Mouse (Mus musculus) embryo, embryonic 11.5 days (tissue): ENCODE results near the gene B4galt2.

Experiments
- DNase-seq: peaks from one replicate; pipeline ENCODE4 v3.0.0-alpha.2; 2012; ENCODE audit warnings: low read depth, low spot score

Gene B4galt2

DNA sequence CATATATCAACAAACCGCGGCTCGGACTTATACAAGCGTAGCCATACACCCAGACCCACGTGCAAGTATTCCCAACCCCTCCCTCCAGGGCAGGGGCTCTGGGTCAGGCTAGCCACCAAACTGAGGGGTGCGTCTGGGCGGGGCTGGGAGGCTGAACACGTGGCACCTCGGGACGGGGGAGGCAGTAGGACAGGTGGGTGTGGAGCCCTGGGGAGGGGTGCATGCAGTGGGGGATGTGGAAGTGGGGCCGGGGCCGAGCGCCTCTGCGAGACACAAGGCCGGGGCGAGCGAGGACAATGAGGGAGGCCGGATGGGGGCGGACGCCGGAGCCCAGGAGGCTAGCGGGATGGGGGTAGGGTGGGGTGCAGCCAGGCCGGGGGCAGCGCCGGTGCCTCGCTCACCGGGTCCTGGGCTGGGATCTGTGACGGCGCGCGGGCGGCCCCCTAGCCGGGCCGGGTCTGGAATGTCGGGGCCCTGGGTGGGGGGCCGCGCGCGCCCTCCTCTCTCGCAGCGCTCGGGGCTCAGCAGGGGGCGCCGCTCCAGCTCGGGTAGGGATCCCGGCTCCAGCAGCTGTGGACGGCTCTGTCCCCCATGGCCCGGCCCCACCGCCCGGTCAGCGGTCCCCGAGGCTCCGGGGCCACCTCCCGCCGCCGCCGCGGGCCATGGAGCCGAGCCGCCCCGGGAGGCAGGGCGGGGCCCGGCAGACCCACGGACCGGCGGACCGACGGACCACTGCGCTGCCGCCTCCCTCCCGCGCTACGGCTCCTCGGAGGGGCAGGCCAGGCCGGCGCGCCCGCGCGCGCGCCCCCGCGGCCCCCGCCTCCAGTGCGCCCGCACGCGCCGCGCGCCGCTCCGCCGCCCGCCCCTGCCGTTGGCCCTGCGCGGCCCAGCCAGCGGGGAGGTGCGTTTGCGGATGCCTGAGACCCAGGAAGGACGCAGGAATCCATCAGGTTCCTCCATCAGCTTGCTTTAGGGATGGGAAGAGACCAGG, at the start of gene B4galt2:
B4galt2 (minus strand) TSS at position 787 of the 991 bp plus-strand sequence.
- peak; percentile 46 for DNase-seq

DNA sequence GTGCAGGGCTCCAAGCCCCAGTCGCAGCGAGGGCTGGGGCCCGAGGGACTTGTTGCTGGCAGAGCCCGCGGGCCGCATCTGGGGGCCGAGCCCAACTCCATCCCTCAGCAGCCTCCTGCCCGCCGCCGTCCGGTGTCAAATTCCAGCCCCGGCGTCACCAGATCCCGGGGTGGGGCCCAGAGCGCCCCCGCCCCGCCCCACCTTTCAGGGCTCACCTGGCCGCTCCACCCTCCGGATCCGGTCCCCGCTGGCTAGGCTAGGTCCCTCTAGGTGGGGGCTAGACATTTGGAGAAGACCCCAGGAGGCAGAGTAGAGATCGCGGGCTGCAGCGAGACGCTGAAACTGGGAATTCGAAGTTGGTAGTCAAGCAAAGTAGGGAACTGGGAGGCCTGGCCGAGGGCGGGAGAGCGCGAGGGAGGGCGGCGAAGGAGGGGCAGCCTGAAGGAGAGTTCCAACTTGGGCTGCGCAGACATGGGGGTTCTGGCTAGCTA, 46.1 kb upstream of the B4galt2 start, which contains the start of gene Artn:
Artn (minus strand) TSS at position 373 of the 491 bp plus-strand sequence.
- no peak for DNase-seq

DNA sequence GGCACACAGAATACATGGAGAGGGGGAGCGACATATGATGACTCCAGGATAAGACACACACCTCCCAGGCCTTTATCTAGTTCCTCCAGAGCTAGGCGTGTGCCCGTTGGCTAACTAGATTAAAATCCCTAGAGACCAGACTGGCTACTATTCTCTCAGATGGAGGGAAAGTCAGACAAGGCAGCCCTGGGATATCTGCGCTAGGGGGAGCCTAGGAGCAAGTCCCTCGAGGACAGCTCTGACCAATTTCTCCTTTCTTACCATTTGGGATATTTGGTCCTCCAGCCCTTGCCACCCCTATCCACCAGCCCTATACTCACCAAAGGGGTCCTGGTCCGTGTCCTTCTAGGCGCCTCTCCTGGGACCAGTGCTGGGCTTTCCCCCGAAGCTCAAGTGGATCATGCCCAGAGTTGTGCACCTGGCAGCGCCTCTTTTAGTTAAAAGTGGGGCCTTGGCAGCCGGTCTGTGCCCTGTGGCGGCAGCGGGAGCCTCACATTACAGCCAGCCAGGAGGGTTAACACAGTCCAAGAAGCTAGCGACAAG, 45.5 kb upstream of the B4galt2 start:
- no peak for DNase-seq

DNA sequence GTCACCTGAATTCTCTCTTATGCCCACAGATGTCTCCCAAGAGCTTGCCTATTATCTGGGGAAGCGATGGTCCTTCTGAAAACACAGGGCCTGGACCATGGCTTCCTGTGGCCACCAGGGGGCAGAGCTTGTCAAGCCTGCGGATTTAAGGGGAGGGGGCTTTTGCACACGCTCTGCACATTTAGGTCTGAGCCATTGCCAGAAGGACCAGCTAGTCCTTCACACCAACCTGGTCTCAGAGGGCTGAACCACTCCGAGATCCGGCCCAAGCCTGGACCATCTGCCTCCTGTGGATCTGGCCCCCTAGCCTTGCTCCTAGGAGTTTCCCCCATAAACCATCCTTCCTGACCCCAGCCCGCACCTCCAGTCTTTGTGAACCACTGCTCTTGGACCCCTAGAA, 44.9 kb upstream of the B4galt2 start:
- DNase-seq, result peak; percentile 59

DNA sequence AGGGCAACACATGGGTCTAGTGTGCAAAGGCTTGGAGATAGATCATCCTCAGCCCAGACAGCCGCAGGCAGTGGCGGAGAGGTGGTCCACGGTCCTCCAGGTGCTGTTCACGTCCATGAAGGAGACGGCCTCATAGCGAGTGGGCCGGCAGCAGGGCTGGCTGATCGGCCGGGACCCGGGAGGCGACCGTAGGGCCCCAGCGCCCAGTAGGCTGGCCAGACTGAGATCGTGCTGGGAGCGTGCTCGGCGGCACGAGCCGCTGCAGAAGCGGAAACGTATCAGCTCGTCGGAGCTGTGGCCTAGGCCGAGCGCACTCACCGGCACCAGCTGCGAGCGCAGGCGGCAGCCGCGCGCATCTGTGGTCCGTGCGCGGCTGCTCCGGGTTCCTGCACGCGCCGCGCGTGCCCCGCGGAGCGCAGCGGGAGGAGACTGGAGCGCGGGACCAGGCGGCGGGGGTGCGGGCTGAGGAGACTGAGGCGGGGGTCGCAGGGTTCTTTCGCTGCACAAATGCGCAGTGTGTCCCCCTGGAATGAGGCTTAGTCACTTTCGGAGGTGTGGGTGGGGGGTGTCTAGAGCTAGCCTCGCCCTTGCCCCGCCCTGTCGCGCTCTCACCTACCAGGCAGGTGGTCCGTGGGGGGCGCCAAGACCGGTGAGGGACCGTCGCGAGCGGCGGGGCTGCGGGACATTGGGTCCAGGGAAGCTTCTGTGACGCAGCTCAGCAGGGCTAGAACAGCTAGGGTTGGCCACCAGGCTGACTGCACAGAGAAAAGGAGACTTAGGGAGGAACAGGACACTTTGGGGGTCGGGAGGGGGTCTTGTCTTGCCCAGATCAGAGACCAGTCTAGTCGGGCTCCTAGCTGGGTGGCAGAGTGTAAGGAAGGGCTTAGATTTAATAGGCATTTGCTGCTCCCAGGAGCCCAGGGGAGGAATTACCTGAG, 43.5 kb upstream of the B4galt2 start:
- DNase-seq, result no peak

DNA sequence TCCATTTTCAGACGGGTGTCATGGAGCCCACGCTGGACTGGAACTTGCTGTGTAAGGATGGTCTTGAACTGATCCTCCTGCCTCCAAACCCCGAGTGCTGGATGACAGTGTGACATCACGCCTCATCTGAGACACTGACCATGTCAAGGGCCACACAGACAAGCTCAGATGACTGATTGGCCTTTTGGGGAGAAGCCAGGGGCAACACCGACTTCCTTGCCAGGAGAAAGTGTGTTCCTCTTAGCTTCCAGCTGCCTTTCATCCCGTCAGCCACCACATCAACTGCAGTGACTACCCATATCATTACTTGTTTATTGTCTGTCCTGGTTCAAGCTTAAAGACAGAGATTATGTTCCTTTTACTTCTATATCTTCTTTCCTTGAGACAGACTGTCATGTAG, 41.6 kb upstream of the B4galt2 start:
- no peak for DNase-seq

DNA sequence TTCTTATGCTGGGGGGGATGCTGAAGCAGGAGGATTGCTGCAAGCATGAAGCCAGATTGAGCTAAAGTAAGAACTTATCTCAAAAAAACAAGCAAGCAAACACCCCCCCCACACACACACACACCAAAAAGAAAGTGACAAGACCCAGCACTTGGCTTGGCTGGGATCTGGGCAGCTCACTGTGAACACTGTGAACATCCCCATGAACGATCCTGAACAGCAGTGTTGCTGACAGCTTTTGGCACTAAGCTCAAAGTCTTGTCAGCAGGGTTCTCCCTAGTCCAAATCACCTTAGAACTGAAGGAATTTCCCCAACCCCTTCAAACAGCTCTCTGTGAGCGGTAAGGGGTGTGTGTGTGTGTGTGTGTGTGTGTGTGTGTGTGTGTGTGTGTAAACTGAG, 40.2 kb upstream of the B4galt2 start:
- DNase-seq, result no peak

DNA sequence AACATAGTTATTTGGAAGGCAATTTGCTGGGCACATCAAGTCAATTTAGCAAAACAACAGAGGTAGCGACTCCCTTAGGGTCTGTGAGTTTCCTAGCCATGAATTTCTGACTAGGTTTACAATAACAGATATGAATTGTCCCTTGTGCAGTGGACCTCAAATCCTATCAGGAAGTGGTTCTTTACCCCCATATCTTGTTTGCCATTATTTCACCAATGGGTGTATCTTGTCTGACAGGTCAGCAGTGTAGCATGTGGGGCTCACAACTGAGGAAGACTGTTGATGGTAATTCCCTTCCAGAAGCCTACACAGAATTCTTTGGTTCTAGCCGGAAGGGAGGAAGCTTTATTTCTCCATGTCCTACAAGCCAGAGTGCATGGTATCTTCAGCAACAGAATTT, 38.1 kb upstream of the B4galt2 start:
- DNase-seq, result no peak

DNA sequence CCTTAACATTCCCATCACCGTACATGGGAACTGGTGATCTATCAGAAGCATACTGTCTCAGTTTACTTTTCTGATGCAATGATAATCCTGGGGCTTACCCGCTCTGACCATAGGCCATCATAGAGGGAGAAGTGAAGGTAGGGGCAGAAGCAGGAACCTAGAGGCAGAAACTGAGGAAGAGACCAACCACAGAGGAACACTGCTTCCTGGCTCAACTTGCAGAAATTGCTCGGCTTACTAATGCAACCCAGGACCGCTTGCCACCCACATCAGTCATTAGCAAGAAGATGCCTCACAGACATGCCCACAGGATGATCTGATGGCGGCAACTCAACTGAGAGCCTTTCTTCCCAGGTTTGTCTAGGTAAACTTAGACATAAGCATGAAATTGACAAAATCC, 35.5 kb upstream of the B4galt2 start:
- no peak for DNase-seq

DNA sequence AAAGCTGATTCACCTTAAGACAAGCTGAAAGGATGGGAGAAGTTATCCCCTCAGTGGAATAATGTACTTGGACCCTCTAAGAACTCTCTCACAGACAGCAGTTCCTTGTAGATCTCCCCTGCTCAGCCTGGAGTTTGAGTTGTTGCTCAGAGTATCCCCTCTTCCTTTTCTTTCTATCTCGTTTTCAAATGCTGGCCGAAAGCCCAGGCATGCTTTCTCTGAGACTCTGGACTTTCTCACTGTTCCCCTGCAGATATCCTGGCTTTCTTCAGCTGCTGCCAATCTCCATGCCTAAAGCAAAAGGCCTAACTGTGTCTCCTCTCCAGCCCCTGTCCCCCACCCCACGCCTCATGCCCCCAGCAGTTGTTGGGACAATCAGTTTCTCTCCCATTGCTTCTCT, 35.0 kb upstream of the B4galt2 start:
- no peak for DNase-seq

DNA sequence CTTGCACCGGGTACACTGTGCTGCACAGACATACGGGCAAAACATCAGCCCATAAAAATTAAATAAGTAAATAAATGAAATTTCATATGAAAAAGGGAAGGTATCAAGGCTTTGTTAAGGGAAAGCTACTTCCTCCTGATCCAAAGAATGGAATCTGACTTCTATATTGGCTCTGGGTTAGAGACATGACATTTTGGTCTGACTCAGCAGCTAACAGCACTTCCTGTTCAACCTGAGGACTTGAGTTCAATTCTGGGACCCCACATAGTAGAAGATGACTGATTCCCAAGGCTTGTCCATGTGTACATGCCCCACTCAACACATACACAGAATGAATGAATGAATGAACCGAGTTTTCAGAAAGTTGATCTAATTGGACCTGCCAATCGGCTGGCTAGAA, 34.6 kb upstream of the B4galt2 start:
- no peak for DNase-seq

DNA sequence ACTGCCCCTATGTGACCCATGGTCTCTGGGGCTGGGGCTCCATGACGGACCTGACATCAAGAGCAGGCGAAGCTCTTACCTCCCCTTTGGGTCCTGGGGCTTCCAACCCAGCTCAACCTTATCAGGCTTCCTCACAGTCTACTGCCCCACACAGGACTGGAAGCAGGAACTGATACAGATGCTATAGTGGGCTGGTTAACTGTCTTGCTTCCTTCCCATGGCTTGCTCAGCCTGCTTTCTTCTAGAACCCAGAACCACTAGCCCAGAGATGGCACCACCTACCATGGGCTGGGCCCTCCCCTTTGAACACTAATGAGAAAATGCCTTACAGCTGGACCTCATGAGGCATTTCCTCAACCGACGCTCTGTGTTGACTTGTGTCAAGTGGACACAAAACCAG, 34.1 kb upstream of the B4galt2 start:
- DNase-seq, result no peak

DNA sequence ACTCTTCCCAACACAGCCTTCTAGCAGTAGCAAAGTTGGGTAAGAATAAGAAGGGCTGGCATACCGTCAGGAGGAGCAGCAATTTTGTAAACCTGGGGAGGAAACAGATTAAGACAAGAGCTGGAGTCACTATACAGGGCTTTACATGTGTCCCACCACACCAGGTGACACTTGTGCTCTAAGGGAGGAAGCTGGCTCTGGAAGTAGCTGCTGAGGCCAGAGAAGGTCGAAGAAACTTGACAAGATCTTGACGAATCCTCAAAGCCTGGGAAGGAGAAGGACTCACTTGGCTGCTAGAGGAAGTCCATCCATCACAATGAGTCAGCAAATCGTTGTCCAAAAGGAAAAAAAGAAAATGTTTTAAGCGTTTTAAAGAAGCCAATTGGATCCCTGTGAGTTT, 33.1 kb upstream of the B4galt2 start:
- DNase-seq, result no peak

DNA sequence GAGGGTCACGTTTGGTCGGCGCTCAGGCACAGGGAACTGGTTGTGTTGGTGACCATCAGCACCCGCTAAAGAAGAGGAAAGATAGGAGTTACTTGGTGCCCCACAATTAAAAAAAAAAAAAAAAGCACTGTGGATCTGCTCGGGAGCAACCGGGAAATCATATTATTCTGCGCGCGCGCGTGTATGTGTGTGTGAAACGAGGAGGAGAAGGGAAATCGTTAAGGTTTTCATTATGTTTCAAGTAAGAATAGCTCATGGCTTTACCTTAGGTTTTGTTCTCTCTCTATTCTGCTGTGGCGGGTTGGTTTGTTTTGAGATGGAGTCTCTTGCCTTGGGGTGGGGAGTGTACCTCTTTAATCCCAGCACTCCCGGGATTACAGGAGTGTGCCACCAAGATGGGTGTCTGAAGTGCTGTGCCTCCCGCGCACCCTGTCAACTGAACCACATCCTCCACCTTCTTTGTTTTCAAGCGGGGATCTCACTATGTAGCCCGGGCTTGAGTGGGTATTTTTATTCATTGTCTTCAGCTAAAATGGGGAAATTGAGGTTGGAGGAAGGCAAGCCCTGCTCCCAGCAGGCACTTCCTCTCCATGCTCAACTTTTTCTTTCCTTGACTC, 32.3 kb upstream of the B4galt2 start:
- DNase-seq, result no peak

DNA sequence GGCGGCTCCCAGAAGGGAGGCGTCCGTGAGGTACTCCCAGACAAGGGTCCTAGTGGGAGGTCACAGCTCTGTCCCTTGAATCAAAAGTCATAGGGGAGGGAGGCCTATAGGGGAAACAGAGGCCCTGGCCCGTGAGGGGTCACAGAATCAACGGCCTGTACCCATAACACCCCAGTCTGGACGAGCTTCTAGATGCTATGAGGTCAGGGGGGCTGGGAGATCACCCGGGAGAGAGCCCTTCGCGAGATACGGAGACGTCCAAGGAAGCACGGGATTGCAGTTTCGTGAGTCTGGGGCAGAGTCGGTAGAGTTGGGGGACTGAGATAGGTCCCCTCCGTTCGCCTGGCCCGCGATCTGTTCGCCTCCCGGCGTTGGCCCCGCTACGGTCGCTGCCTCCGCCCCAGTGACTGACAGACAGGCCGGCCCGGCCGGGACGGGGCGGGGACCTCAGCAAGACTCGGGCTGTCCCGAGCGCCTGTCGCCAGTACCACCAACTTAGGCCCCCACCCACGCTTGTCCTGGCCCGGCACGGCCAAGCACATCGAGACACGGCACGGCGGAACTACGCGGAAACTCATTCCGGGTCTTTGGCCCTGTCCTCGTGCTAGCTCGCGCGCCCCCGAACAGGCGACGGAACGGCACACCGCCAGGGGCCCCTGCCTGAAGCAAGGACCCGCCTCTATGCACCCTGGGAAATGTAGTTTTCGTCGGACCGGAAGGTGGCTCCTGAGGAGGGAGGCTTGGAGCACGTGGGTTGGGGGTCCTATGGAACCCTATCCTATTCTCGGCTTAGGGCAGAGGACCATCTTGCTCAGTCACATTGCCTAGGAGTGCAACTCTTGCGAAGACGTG, 31.5 kb upstream of the B4galt2 start, which contains the start of gene Ipo13:
Ipo13 (minus strand) TSS at position 409 of the 852 bp plus-strand sequence.
- DNase-seq, result peak; percentile 91

DNA sequence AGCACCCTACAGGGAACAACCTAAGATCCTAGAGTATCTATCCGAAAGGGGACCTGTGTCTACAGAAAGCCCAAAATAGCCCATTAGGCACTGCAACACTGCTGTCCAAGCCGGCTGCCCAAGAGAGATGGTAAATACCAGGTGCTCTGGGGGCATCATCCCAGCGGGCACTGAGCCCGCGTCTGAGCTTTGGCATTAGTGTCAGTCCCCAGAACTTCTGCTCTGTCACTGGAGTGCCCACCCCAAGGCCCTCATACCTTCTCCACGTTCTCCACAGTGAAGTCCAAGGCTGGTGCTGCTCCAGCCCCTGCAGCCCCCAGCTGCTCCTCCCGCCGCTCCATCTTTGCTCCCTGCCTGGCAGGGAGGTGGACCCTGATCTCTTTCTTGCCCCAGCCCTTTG, 30.7 kb upstream of the B4galt2 start:
- DNase-seq, result no peak

DNA sequence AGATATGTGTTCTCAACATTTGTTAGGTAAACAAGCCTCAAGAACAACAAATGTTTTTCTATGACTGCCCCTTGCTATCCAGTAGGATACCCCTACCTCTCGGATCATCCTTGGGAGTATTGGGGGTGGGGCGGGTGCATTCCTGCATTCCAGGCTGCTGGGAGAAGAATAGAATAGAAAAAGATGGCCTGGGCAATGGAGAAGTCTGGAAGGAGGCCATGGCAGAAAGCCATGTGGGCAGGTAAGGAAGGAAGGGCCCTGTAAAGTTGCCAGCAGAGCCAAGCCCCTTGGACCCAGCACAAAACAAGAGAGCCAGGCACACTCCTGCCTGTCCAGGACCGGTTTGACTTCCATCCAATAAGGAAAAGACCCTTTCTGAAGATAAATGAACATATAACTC, 30.1 kb upstream of the B4galt2 start:
- no peak for DNase-seq

DNA sequence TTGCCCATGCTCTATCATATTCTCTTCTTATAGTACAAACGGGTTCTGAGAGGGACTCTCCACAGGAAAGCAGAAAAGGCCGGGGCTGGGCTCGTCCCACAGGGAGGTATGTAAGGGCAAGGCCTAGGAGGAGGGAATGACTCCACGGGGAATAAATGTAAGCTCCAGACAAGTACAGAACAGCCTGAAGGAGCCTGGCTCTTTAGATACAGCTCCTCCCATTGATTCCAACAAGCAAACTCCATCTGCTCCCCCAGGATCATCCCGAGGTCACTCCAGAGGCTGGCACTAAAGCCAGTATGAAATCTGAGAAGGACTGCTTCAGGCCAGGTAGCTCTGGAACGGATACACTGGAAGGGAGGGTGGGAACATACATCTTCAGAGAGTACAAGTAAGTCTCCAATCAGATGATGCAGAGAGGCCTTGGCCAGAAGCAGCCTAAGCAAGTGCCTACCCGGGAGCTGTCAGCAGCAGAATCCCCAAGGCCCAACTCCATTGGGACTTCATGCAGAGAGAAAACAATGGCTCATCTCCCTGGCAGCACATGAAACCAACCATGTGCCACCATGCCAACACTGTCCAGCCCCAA, 29.5 kb upstream of the B4galt2 start:
- DNase-seq, result no peak

DNA sequence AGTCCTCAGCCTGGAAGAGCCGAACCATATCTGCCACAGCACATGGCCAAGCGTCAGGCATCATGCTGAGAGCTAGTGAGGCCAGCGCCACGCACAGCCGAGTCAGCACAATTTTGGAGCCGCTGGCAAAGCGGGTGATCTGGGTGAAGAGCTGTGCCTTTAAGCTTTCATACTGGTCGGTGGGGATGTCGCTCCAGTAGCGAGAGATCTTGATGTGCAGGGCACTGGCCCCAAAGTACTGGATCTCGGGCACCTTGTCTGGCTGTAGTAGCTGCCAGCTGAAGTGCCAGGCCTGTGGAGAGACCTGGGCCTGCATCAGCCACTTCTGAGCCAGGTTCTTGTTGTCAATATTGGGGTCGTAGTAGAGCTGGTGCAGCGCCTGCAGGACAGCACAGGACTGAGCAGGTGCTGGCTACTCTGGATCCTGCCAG, 28.9 kb upstream of the B4galt2 start:
- DNase-seq, result no peak
